Mouse (Mus musculus): Measurements from ENCODE around the gene Espn.

DNA sequence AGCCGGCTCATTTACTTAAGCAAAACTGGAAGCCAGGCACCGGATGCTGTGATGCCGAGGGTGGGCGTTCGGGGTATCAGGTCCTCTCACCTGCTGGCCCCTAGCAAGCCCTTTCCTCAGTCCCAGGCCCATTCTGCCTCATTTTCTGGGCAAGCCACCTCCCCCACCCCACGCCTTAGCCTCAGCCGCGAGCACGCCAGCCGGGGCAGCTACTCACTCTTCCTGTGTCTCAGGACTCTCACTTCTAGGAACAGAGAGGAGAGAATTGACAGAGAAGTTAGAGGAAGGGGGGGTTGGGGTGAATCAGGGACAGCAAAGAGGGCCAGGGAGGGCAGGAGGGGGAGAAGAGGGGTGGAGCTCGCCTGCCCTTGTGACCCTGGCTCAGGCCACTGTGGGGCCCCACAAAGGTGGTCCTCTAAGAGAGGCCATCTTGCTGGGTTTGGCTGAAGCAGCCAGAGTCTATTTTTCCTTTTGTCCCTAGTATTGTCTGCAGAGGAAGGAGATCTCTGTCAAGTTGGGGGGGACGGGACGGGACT lies 22.7 kb downstream of the Espn start:
- TF ChIP-seq CTCF (IDR thresholded peaks at IDR 0.05) (no peak), EP300 (IDR thresholded peaks at IDR 0.05; ENCODE audit: insufficient read depth, low read depth, low read length) (no peak)

Measured in heart, adult 2 months (tissue).